Mouse (Mus musculus) frontal cortex, adult (tissue): ENCODE data around the gene Cox7b2.
"Not testable (repeated sequence)": the region's sequence is repeated elsewhere in the genome, so short reads cannot be mapped to it uniquely, and the experiment has no call there.

Experiments used
- ATAC-seq: cut with Nextera tagmentation; 2 replicates; pipeline ENCODE4 v1.9.2; 2017; ENCODE audit warnings: mild to moderate bottlenecking, moderate library complexity, mixed read lengths; ENCODE audit not compliant: low TSS enrichment

Gene Cox7b2

GRCm38 (mm10) chr5:71548079-71548478, at the start of gene Cox7b2:
Gene Cox7b2 (minus strand): TSS chr5:71548205.
- ATAC-seq = no peak

- ATAC-seq = no peak
Observed at GRCm38 (mm10) chr5:71595321-71595720, 47.3 kb upstream of the Cox7b2 start.

GRCm38 (mm10) chr5:71593745-71594255, 45.8 kb upstream of the Cox7b2 start:
- ATAC-seq = no peak

GRCm38 (mm10) chr5:71571646-71572237, 23.7 kb upstream of the Cox7b2 start:
- ATAC-seq = no peak

GRCm38 (mm10) chr5:71545554-71545953, 2.5 kb downstream of the Cox7b2 start:
- ATAC-seq = peak; percentile 89

- not testable (repeated sequence) for ATAC-seq
Observed at GRCm38 (mm10) chr5:71525486-71525885, 22.5 kb downstream of the Cox7b2 start.

- ATAC-seq = peak; percentile 90
Observed at GRCm38 (mm10) chr5:71502058-71502678, 45.8 kb downstream of the Cox7b2 start.

- peak; percentile 69 for ATAC-seq
Observed at GRCm38 (mm10) chr5:71495621-71496020, 52.4 kb downstream of the Cox7b2 start.

- ATAC-seq = no peak
Observed at GRCm38 (mm10) chr5:71456957-71457356, 91.0 kb downstream of the Cox7b2 start.

- ATAC-seq = peak; percentile 96
Observed at GRCm38 (mm10) chr5:71440174-71440573, 107.8 kb downstream of the Cox7b2 start.
